Mouse (Mus musculus) lung, postnatal 0 days (tissue): Measurements from ENCODE around the gene Pdk1.

Experiments
- CTCF ChIP-seq: IDR thresholded peaks from 2 replicates; pipeline ENCODE4 v1.5.1; 2016; ENCODE audit warnings: antibody characterized with exemption, mild to moderate bottlenecking
- EP300 ChIP-seq: IDR thresholded peaks from 2 replicates; pipeline ENCODE4 v1.6.1; 2016; ENCODE audit warnings: antibody characterized with exemption, mild to moderate bottlenecking, control low read depth

- no peak for TF ChIP-seq CTCF
- no peak for TF ChIP-seq EP300
These were observed 26.9 kb downstream of the Pdk1 start for GRCm38 (mm10) chr2:71899886-71900285.
